Mouse (Mus musculus) stomach, postnatal 0 days (tissue): ENCODE measurements around the gene Abca13.

Experiments used
- CTCF ChIP-seq: IDR thresholded peaks from 2 replicates; pipeline ENCODE4 v1.5.1; 2016; ENCODE audit warnings: antibody characterized with exemption, low read depth, mild to moderate bottlenecking, moderate library complexity
- EP300 ChIP-seq: optimal IDR thresholded peaks from 2 replicates; pipeline ENCODE3; 2016; ENCODE audit warnings: antibody characterized with exemption

GRCm38 (mm10) chr11:9299615-9300014 is 107.9 kb downstream of the Abca13 start:
- TF ChIP-seq CTCF (no peak), EP300 (no peak)
